Mouse (Mus musculus) gastrocnemius, postnatal 36 days (tissue): ENCODE data around the gene Cacna1s. TPM values are rescaled to one million over a fixed set of nuclear protein-coding genes. Genes with fewer than 3 reads are reported as not detected.

Source experiments
- DNase-seq, 2 experiments: peaks; one replicate each; pipeline ENCODE4 v3.0.0; 2022
- intact Hi-C: fragments of 180-260 bp; cut with DNase I; formaldehyde crosslinking; loops from one replicate; pipeline ENCODE4 v1.15.1; 2025
- total RNA-seq, 2 experiments: library from RNA; stranded (reverse); gene quantifications; 2 replicates each; pipeline ENCODE4 v1.2.3; 2021

The Cacna1s gene
- total RNA-seq, 2 experiments from 2014 or later = 697 to 835 TPM

DNA sequence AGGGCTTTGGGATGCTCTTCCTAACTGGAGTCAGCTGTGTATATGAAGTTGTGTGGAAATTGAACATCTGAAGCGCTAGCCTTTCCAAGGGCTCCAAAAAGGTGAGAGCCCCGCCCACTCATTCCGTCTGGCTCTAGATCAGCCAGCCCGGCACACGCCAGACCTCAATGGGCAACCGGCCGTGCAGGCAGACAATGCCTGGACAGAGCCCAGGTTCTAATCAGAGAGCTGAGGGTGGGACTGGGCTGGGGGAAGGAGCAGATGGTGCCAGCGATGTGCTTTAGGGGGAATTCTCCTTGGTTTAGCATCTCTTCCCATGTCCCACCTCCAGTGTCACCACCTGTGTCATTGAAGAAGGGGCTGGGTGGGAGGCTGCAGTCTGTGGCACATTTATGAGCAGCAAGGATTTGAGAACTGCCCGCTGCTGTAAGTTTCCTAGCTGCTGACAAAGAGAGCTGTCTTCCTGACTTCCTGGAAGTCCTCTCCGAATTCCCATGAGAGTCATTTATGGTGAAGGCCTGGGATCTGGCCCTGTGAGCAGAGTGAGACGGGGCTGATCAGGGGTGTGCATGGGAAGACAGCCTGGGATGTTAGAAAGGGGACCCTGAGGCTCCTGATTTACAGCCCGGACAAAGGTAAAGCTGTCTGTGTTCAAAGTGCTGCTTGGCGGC, 81.2 kb downstream of the Cacna1s start:
- no peak for DNase-seq
- intact Hi-C loops = no loop called here

DNA sequence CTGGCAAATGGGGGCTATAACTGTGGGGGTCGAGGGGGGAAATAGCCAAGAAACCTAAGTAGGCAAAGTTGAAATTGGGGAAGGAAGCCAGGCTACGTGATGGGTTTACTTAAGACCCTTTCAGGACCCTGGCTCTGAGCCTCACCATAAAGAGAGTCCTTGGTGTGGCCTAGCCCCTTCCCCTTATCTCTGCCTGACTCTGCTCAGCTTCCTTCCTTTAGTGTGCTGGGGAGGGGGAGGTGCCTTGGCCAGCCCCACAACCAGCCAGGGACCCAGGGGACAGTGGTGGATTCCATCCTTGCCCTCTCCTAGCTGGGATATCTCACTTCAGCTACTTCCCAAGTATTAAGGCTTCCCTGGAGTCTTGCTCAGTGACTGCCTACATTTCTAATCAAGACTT, 82.0 kb downstream of the Cacna1s start:
- DNase-seq = no peak

DNA sequence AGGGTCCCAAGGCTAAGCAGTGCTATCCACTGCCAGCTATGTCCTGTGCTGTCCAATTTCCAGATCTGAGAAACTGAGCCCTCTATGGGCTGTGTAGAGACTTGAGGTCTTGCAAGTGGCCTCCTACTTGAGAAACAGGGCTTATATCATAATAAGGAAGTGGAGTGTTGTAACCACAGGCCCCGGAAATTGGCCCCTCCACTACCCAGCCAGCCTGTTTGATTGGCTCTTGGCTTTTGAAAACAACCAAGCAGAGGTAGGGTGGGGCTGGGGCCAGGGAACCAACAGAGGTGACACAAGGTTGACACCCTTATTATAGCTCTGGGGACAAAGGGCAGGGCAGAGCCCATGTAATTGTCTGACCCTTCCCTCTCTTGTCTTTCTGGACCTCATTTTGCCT, 82.5 kb downstream of the Cacna1s start:
- intact Hi-C loops = no loop called here

More for the DNA sequence above, 82.0 kb downstream of the Cacna1s start:
- intact Hi-C loops = no loop called here

DNA sequence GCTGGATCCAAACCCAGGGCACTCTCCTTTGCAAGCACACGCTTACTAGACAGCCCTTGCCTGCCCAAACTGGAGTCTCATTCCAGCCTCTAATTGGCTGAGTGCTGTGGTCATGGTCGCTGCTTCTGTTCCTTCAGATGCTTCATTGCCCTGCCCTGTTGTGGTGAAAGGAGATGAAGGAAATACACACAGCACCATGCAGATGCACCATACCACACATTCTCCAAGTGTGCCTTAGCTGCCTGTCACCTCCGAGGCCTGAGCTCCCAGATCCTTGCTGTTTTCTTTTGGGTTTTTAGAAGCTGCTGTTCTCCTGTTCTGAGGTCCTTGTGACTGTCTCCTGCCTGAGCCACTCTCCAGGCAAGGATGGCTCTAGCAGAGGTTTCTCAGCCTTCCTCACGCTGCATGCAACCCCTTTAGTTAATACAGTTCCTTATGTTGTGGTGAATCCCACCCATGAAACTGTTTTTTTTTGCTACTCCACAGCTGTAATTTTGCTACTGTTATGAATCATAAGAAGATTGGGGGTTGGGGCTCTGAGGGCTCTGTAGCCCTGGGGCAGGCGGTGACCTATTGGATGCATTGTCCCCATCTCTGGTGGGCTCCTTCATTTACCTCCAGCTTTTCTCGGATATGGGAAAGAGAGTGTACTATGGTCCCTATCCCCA, 83.4 kb downstream of the Cacna1s start:
- no peak for DNase-seq
- intact Hi-C loops = no loop called here

More for the DNA sequence above, 82.5 kb downstream of the Cacna1s start:
- DNase-seq = no peak

DNA sequence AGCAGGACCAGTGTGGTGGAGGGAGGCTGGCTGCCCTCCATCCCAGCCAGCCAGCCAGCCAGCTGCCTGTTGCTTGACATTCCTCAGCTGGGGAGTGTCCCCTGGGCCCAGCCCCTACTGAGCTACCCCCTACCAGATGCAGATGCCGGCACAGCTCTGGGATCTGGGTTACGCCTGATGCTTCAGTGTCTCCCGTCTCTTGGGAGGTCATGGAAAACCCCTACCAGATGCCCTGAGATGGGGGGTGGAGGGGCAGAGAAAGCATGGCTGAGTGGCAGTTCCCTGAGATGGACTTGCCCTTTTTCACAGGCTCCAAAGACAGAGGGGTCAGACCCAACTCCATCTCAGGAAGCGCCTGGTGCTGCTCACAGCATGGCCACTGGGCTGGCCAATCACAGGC, 84.0 kb downstream of the Cacna1s start:
- DNase-seq = no peak
- intact Hi-C loops = no loop called here

DNA sequence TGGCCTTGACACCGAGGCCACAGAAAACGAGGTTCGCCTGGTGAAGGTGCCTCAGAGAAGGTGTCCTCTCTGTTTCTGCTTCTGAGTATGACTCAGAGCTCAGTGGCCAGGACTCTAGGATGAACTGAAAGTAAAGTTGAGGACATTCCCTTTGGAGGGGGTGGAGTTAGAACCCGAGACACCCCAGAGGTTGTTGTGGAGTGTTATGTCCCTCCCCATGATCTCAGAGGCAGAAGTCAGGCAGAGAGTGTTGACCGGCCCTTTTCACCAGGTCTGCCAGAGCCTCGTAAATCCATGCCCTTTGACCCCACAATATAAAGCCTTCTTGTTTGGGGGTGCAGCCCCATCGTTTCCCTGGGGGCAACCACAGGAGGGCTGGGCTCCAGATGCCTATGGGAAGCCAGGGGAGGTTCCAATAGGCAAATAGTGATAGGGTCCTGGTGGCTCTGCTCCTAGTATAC, 84.6 kb downstream of the Cacna1s start:
- intact Hi-C loops = no loop called here
- DNase-seq = no peak

DNA sequence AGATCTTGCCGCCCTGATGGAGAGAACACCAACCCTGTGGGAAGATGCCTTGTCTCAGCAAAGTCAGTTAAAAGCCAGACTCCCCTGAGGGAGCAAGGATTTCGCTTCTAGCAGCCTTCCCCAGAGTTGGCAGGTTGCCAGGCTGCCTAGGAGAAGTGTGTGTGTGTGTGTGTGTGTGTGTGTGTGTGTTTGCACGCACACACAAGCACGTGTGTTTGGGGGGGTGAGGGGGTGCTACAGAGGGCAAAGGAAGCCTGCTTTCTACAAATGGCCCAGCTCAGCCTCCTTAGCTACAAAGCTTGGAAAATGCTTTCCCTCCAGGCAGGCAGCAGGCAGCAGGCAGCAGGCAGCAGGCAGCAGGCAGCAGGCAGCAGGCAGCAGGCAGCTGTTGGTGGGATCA, 85.0 kb downstream of the Cacna1s start:
- intact Hi-C loops = no loop called here
- no peak for DNase-seq

DNA sequence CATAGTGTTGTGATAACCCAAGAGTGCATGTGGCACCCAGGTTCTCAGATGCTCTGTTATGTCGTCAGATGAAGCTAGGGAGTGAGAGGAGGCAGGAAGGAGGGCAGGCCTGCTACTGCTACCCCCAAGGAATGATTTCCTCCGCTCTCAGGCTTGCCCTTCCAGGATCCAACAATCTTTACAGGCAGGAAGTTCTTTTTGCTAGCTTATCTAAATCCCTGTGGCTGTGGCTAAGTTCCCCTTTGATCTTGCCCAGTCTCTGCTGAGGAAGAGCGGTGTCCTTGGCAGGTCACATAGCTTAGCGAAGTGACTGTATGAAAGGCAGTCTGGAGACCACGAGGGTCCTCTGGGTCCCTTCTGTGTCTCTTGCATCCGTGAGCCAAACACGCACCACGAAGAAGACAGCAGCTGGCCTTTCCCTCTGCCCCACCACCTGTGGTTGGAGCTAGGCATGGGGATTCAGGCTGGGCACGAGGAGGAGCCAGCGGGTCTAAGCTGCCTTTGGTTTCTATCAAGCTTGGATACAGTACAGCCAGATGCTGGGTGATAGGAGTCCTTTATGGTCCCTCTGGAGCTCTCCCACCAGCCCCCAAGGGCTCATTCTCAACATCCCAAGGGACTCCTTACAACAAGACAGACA, 85.8 kb downstream of the Cacna1s start:
- intact Hi-C loops = no loop called here
- no peak for DNase-seq

DNA sequence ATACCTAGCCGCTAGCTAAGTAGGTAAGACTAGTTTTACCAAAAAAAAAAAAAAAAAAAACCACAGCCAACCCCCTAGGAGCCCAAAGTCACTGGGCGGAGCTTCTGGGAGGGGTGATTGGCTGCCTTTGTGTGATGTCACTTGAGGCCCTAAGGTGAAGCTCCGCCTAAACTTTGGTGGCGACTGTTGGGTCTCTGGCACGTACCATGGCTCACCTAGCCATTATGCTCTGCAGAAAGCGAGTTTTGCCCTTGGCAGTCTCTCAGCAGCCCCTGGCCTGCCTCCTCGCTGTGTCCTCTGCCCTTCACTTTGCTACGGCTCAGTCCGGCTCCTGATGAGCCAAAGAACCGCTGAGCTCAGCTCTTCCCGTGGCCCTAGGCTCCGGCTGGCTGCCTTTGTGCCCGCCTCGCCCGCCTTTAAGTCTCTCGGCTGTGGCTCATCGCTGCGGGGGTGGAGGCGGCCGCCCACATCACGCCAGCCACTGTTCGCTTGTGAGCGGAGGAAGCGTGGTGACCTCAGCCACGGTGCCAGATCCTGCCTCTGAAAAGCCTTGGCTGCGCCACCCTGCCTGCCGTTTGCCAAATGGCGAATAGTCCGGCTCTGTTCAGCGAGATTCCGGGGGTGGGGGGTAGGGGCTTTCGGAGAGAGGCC, 87.6 kb downstream of the Cacna1s start:
- intact Hi-C loops = no loop called here
- DNase-seq = peak; percentile 46 to 55

DNA sequence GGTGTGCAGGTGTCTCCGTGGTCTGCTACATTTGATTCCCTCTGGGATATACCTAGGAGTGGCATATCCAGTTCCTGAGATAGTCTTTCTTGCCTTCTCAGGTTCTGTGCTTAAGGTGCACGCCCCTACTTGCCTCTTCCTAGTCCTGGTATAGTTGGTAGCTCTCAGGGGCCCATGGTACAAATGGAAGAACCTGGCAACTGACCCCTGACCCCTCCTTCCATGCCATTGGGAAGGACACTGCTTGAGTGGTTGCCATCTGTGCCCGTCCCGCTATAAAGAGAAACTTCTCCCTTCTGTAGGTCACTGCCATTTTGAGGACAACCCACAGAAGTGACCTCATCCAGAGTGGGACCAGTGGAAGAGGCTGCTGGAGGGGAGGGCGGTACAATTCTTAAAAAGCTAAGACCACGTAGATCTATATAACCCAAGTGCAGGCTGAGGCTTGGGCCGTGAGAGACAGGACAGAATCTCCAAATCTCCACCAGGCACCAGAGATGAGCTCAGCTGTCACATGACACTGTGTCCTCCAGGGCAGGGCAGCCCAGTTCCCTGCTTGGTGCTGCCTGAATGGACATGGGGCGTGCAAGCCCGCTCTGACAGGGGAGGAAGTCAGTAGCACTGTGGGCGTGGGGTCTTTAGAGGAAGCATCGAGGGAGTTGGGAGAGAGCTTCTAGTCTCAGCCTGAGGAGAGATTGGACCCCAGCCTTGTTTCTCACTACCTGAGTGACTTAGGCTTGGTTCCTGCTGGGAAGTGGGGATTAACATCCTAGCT, 88.8 kb downstream of the Cacna1s start:
- intact Hi-C loops = no loop called here

DNA sequence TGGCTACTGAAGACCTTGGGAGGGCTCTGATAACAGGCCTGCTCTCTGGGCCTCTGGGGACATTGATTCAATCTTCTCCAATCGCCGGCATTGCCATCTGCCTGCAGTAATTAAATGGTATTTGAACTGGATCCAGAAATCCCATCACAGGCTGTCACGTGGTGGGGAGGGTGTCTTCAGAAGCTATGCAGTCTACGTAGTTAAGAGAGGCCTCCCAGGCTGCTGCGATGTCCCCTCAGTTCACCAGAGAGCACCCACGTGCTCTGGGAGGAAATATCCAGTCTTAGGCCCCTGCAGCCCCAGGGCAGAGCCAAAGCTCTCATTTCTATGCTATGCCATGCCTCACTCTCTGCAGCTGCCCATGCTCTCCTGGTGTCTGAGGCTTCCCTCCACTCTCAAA, 89.8 kb downstream of the Cacna1s start:
- intact Hi-C loops = no loop called here
- no peak for DNase-seq

More for the DNA sequence above, 88.8 kb downstream of the Cacna1s start:
- no peak for DNase-seq

DNA sequence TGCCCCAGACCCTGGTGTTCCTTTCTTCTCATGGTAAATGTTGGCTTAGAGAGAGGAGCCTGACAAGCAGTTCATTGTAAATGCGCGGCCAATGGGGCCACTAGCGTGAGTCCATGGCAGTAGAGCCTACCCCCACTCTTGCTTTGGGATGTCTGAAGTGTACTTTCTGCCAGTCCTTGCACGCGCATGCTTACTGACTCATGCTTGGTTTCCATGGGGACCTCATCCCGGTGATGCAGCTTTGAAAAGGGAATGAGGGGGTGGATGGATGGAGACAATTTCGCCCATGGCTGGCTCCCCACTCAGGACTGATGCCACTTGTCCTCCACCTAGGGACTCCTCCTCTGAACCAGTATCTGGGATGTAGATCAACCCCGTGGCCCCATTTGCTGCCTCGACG, 91.0 kb downstream of the Cacna1s start:
- intact Hi-C loops = no loop called here
- DNase-seq = no peak

DNA sequence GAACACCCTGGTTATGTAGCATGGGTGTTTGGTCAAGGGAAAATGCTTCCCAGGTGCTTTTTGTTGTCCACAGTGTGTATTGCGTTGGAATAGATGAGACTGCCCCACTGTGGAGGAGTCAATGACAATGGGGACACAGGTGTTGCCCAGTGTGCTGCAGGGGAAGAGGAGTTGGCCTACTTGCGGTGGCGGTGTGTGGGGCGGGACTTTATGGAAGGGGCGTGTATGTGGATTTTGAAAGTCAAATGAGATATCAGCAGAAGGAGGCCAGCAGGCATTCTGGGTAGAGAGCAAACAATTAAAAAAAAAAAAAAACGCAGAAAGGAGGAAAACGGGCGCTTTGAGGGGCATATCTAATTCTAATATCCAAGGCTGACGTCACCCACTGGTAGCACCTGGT, 97.2 kb downstream of the Cacna1s start:
- no peak for DNase-seq
- intact Hi-C loops = no loop called here

DNA sequence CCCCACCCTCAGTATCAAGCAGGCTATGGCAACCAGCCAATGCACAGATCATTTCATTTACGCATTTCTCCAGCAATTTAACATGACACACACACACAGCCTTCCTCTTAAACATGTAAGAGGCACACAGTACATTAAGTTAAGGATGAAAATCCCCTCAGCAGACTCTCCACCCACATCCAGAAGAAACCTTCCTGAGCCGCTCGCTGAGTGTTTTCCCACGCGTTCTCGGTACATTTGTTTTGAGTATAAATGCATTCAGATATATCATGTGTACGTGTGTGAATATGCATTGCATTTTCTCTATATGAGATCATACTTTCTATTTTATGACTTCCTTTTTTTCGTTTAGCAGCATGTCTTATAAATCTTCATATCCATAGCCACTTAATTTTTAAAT, 98.8 kb downstream of the Cacna1s start:
- intact Hi-C loops = no loop called here
- DNase-seq = no peak

DNA sequence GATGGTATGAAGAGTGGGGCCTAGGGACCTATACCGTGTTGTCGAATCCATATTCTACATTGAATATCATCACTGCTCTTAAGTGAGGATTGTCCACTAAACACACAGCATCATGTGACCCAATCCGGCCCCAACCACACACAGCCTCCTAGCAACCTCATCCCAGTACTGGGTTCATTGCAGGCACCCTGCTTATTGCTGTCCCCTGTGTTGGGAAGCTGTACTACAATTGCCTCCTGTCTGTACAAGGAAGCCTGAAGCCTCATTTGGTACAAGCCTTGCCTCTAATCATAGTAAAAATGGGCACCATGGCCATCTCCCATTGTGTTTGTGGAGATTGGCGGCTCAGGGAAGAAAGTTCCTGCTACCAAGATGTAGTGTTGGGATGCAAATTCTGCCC, 103.8 kb downstream of the Cacna1s start:
- intact Hi-C loops = no loop called here
- no peak for DNase-seq

DNA sequence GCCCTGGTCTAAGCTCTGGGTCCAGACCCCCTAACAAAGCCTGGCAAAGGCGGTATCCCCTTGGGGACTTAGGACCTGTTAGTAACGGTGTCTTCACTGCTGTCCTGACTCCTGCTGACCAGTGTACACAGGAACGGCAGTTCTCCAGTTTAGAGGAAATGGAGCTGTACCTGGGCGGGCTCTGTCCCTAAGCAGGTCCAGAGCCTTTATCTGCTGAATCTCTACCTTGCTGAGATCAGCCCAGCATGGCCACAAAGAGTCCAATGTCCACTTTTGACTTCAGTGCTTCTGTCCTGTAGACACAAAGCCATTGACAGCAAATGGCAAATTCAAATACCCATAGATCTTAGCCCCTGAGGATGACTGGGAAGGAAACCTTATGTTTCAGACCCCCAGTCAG, 104.4 kb downstream of the Cacna1s start:
- intact Hi-C loops = no loop called here
- DNase-seq = no peak

DNA sequence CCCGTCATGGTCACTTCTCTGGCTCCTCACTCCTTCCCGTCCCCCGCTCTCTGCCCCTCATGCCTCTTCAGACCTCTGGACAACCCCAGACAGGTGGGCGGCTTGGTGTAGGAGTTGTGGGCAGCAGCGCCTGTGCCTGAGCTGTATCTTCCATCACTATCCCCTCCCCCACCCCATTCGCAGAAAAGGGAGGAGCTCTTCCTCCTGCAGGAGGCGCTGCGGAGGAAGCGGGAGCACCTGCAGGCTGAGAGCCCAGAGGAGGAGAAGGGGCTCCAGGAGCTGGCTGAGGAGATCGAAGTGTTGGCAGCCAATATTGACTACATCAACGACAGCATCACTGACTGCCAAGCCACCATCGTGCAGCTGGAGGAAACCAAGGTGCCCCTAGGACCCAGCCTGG, 107.3 kb downstream of the Cacna1s start:
- intact Hi-C loops = no loop called here
- no peak for DNase-seq

DNA sequence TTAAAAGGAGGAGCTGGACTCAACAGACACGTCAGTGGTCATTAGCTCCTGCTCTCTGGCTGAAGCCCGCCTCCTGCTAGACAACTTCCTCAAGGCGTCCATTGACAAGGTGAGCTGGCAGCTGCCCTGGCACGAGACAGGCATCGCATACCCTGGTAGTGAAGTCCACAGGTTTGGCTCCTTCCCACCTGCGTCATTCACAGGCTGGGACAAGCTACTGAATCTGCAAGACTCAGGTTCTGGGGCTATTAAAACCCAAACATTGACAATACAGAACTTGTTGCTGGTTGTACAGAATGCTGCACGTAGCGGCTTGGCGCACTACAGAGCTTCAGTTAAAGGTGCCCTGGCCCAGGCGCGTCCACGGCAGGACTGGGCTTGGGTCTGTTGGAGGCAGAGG, 107.7 kb downstream of the Cacna1s start:
- DNase-seq = no peak
- intact Hi-C loops = no loop called here

DNA sequence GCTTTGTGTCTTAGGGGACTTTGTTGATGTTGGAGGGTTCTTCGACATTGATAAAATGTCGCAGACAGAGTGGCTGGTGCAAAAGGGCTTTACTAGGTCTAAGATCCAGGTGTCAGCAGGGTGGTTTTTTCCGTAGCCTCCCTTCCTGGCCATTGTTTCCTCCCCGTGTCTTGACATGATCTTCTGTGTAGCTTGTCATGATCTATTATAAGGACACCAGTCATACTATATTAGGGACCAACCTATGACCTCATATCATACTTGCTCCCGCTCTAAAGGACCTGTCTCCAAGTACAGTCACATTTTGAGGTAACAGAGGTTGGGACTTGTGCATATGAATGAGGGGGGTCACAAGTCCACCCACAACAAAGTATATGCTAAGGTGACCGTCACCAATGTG, 108.4 kb downstream of the Cacna1s start:
- no peak for DNase-seq
- intact Hi-C loops = no loop called here

DNA sequence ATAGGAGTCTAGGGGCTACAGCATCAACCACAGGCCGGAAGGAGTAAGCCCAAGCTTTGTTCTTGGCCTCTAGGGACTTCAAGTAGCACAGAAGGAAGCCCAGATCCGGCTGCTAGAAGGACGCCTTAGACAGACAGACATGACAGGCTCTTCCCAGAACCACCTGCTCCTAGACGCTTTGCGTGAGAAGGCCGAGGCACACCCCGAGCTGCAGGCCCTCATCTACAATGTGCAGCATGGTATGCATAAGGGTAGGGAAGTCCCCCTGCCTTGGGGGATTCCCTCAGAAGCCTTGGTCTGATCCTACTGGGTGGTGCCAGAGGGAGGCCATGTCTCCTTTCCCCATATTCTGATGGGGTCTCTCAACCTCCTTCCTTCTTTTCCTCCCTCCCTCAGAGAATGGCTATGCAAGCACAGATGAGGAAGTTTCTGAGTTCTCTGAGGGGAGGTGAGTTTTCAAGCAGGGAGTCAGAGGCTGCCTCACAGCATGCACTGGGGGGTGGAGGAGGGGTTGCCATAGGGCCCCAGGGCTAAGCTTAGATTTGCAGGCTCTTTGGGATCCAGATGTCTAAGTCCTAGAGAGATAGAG, 108.9 kb downstream of the Cacna1s start:
- intact Hi-C loops = no loop called here
- DNase-seq = no peak
